Mouse (Mus musculus): ENCODE results near the gene Ncbp2. TPM values are rescaled to one million over a fixed set of nuclear protein-coding genes. Genes with fewer than 3 reads are reported as not detected.

Gene Ncbp2
- total RNA-seq, 2 experiments from 2014 or later: 23.3 to 25.2 TPM

- intact Hi-C loops (cut with DNase I): loop anchor here (5.0 kb wide), 2 partner anchors 55 to 75 kb away; partner anchors contain the start of genes 0610012G03Rik, Ncbp2 and Pak2
- DNase-seq: peak; percentile 91 to 94
Observed at GRCm38 (mm10) chr16:32002509-32003477, 54.5 kb downstream of the Ncbp2 start, which contains the start of gene Senp5. Gene Senp5, minus strand, starts transcription at chr16:32003287.

DNA sequence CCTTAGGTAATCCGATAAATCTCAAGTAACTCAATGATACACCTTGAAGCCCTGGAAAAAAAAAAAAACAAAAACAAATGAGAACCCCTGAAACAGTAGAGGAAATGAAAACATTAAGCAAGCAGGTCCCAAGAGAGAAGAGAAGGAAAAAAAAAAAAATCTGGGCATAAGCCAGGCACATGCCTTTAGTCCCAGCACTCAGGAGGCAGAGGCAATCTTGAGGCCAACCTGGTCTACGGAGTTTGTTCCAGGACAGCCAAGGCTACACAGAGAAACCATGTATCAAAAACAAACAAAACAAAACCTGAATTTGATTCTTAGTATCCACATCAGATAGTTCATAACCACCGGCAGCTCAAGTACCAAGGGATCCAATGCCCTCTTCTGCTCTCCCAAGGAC lies 56.4 kb downstream of the Ncbp2 start:
- intact Hi-C loops (cut with DNase I): loop anchor here (5.0 kb wide), 2 partner anchors 57 to 73 kb away; partner anchors contain the start of genes 0610012G03Rik, Ncbp2 and Pak2
- DNase-seq: no peak

- intact Hi-C loops (cut with DNase I): no loop called here
- DNase-seq: no peak
Observed at GRCm38 (mm10) chr16:32008529-32009293, 60.4 kb downstream of the Ncbp2 start.

DNA sequence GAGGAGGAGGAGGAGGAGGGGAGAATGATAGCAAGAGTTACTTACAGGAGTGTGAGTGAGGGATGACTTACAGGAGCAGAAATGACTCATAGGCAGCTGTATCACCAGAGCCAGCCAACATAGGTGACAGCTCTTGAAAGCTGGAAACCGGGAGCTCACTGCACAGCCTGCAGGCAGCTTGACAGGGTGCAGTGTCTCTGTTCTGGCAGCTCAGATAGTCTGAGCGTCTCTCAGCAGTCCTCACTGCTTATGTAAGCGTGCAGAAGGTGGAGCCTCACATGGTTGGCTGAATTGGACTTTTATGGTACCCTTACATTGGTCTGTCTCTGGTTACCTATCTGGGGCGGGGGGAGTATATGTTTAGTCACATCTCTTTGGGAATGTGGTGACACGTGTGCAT lies 61.6 kb downstream of the Ncbp2 start:
- intact Hi-C loops (cut with DNase I): no loop called here
- no peak for DNase-seq

DNA sequence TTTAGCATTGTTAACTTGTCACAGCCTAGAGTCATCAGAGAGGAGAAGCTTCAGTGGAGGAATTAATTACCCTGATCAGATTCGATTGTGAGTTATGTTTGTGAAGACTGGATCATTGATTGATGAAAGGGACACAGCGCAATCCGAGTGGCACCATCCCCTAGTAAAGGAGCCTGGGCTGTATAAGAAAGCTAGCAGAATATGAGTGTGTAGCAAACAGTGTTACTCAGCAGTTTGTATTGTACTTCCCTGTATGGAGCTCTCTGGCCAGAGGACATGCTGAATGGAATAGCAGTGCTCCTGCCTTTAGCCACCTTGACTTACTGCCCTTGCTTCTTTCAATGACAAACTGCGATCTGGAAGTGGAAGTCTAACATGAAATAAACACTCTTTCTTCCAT lies 62.0 kb downstream of the Ncbp2 start:
- intact Hi-C loops (cut with DNase I): no loop called here

More for the DNA sequence above, 62.0 kb downstream of the Ncbp2 start:
- no peak for DNase-seq

Small RNA genes within 50 kb of the gene (microRNA-seq; reads per million reads assigned to microRNA genes)
- 0 reads per million in 2 experiments for gene Gm26269

Other genes starting within 250 kb of the Ncbp2 start
- under 1 TPM in 1 of 2 experiments, not detected in 1; 0.07 TPM for gene Meltf, start 69.7 kb upstream of the Ncbp2 start, total RNA-seq (2021)
- 1 to 10 TPM; 2.0 to 2.7 TPM for gene Pigz, start 14.7 kb upstream of the Ncbp2 start, total RNA-seq (2021)
- gene 0610012G03Rik, start within 50 bp of the Ncbp2 start, total RNA-seq (2021): 10 to 100 TPM; 68.9 to 74.9 TPM
- 10 to 100 TPM; 14.3 to 17.1 TPM for gene Senp5, start 54.8 kb downstream of the Ncbp2 start, total RNA-seq (2021)
- 10 to 100 TPM; 31.9 to 32.9 TPM for gene Pak2, start 130.8 kb downstream of the Ncbp2 start, total RNA-seq (2021)
- 10 to 100 TPM; 18.8 to 24.5 TPM for gene Pigx, start 151.2 kb downstream of the Ncbp2 start, total RNA-seq (2021)
- 10 to 100 TPM in 1 of 2 experiments, 1 to 10 TPM in 1; 8.9 to 10.2 TPM for gene Cep19, start 151.3 kb downstream of the Ncbp2 start, total RNA-seq (2021)
- 1 to 10 TPM; 5.8 to 7.3 TPM for gene Nrros, start 217.1 kb downstream of the Ncbp2 start, total RNA-seq (2021)
- not detected for gene Bex6, start 231.3 kb downstream of the Ncbp2 start, total RNA-seq (2021)

Measured in heart, postnatal 14 days (tissue).